Comparison of ENCODE assay signal across 22 mouse cellular contexts in genomic region chr8:114875161-114875560, GRCm38 (mm10).
DNase-seq lines count a peak whose midpoint lies in the region; ATAC-seq lines count a peak whose summit lies in the region.
"Had no signal": no experiment of that assay in that cellular context is flagged by ENCODE, and none has a peak within 500 bp of the region (broad histone marks: within the 10 kb centered on the region; RNA-seq: fewer than 3 reads in every experiment).

No protein-coding gene starts in this region.

- no peak for DNase-seq in hindbrain, embryonic 10.5 days (ENCODE audit: low spot score)
- DNase-seq in lung, postnatal 36 days: no peak
- peak; percentile 49 for DNase-seq in CD4-positive helper T cell, adult 2 months (ENCODE audit: low read depth, low spot score)
- DNase-seq in T-cell, adult 2 months (ENCODE audit: low spot score): peak; percentile 66
- DNase-seq in spleen, adult 12 weeks (ENCODE audit: low spot score): no peak
- DNase-seq: adrenal gland, postnatal 10 days; cerebellum, adult 11 months; cerebellum, adult 8-10 months; cerebellum, postnatal 14 days; embryo, embryonic 11 days; gastrocnemius, adult 2 months; gastrocnemius, postnatal 36 days; heart, adult 11 months; heart, postnatal 14 days had no signal

- H3K27ac ChIP-seq in hindbrain, embryonic 10.5 days: peak overlapping the region; percentile 71
- H3K27ac ChIP-seq in hindbrain, embryonic 13.5 days: no peak overlapping the region
- peak overlapping the region; percentile 88 for H3K27ac ChIP-seq in lung, embryonic 15.5 days
- H3K27ac ChIP-seq: gastrocnemius, adult 2 months had no signal

- H3K4me3 ChIP-seq in hindbrain, embryonic 10.5 days: no peak overlapping the region
- H3K4me3 ChIP-seq in hindbrain, embryonic 13.5 days: no peak overlapping the region
- H3K4me3 ChIP-seq in lung, embryonic 15.5 days: no peak overlapping the region
- H3K4me3 ChIP-seq: embryonic facial prominence, embryonic 15.5 days; erythroblast, embryonic 14.5 days; gastrocnemius, adult 2 months; heart, embryonic 15.5 days; hindbrain, embryonic 15.5 days had no signal

- no peak overlapping the region for H3K9ac ChIP-seq in hindbrain, embryonic 13.5 days
- no peak overlapping the region for H3K9ac ChIP-seq in lung, embryonic 15.5 days
- H3K9ac ChIP-seq: embryonic facial prominence, embryonic 15.5 days; heart, embryonic 15.5 days; hindbrain, embryonic 15.5 days had no signal

- H3K36me3 ChIP-seq in hindbrain, embryonic 10.5 days: no peaks in the 10 kb centered on the region
- H3K36me3 ChIP-seq in hindbrain, embryonic 13.5 days: no peaks in the 10 kb centered on the region
- no peaks in the 10 kb centered on the region for H3K36me3 ChIP-seq in lung, embryonic 15.5 days
- H3K36me3 ChIP-seq: embryonic facial prominence, embryonic 15.5 days; G1E; heart, embryonic 15.5 days; hindbrain, embryonic 15.5 days had no signal

- H3K4me2 ChIP-seq in hindbrain, embryonic 13.5 days: no peak overlapping the region
- H3K4me2 ChIP-seq in lung, embryonic 15.5 days: no peak overlapping the region
- H3K4me2 ChIP-seq: embryonic facial prominence, embryonic 15.5 days; heart, embryonic 15.5 days; hindbrain, embryonic 15.5 days had no signal

- peaks cover 50% of the 10 kb centered on the region for H3K4me1 ChIP-seq in hindbrain, embryonic 10.5 days (replicated peaks)
- H3K4me1 ChIP-seq in hindbrain, embryonic 13.5 days (replicated peaks): peaks cover 26% of the 10 kb centered on the region
- H3K4me1 ChIP-seq in lung, embryonic 15.5 days: peaks cover 36% of the 10 kb centered on the region

- WGBS in hindbrain, embryonic 10.5 days: 83% methylated on average over 5 of the region's 5 CpGs
- 87% methylated on average over 5 of the region's 5 CpGs for WGBS in hindbrain, embryonic 13.5 days
- WGBS in lung, embryonic 15.5 days: 74% methylated on average over 5 of the region's 5 CpGs

- ATAC-seq in hindbrain, embryonic 13.5 days (ENCODE audit: low FRiP score): no peak
- no peak for ATAC-seq in lung, embryonic 15.5 days (ENCODE audit: borderline replicate concordance, extremely low read depth, low FRiP score, low TSS enrichment)
- ATAC-seq: forebrain, embryonic 16.5 days had no signal

- H3K27me3 ChIP-seq in hindbrain, embryonic 10.5 days (ENCODE audit: insufficient read depth, poor library complexity, severe bottlenecking): peaks cover 29% of the 10 kb centered on the region
- H3K27me3 ChIP-seq in hindbrain, embryonic 13.5 days: peaks cover 11% of the 10 kb centered on the region; the same call in 1 of the 2 replicates
- H3K27me3 ChIP-seq in lung, embryonic 15.5 days: no peaks in the 10 kb centered on the region
- H3K27me3 ChIP-seq: heart, embryonic 15.5 days; hindbrain, embryonic 15.5 days had no signal

- H3K9me3 ChIP-seq in hindbrain, embryonic 10.5 days: peaks cover 3% of the 10 kb centered on the region; the same call in 1 of the 2 replicates
- no peaks in the 10 kb centered on the region for H3K9me3 ChIP-seq in hindbrain, embryonic 13.5 days
- no peaks in the 10 kb centered on the region for H3K9me3 ChIP-seq in lung, embryonic 15.5 days
- H3K9me3 ChIP-seq: embryonic facial prominence, embryonic 15.5 days; heart, embryonic 15.5 days; hindbrain, embryonic 15.5 days had no signal

Comparison
In these comparisons a context has a peak if more than half of its experiments do, and no peak if none do; other contexts are left out.
1. DNase-seq: peak in CD4-positive helper T cell, adult 2 months (single experiment) and T-cell, adult 2 months (single experiment); none in hindbrain, embryonic 10.5 days (single experiment), lung, postnatal 36 days (single experiment) and spleen, adult 12 weeks (single experiment).